Mouse (Mus musculus): ENCODE measurements around the gene 1110008P14Rik.

The 1110008P14Rik gene

GRCm38 (mm10) chr2:32344056-32344455 is 37.7 kb downstream of the 1110008P14Rik start:
- DNase-seq (ENCODE audit: extremely low read depth, insufficient read length, low spot score) = no peak

DNA sequence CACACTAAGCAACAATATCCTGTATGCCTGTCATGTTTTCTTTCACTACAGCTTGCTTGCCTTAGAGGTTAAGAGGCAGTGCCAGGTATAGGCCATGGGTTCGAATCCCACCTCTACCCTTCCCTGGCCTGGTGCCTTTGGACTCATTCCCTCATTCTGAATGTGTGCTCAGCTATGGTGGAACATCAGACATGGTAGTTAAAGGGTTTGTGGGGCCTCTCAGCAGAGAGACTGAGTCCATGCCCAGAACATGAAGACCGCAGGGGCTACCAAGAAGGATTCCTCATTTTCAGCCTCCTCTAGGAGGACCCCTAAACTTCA is 38.4 kb downstream of the 1110008P14Rik start:
- no peak for DNase-seq (ENCODE audit: extremely low read depth, insufficient read length, low spot score)

DNA sequence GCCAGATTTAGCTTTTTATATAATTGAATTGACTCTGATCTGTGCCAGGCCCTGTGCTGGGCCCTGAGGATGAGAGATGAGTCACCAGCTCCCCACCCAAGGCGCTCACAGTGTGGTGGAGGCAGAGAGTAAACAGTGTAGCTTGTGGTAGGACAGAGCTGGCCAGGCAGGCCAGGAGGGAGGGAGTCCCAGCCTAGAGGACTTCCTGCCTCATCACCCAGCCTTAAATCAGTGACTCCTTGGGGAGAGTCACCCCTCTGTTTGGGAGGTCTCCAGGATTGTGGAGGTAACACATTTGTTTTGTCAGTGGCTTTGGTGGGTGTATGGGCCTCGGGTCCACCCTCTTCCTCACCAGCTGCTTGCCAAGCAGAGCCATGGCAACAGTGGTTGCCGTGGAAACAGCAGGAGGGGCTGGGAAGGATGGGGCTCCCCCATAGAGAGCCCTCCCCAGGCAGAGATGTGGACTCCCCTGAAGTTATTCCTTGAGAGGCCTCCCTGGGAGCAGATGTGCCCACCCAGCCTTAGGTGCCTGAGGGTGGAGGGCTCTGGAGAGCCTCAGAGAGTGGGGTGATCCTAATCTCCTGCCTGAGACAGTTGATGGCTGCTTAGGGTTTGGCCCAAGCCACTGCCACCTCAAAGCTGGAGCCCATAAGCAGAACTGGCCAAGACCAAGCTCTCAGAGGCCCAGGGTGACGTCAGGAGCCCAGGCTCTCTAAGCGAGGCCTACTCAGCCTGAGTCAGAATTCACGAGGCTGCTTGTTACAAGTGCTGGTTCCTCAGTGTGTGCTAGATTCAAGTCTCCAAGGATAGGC is 39.0 kb downstream of the 1110008P14Rik start:
- peak; percentile 89 for DNase-seq (ENCODE audit: extremely low read depth, insufficient read length, low spot score)

DNA sequence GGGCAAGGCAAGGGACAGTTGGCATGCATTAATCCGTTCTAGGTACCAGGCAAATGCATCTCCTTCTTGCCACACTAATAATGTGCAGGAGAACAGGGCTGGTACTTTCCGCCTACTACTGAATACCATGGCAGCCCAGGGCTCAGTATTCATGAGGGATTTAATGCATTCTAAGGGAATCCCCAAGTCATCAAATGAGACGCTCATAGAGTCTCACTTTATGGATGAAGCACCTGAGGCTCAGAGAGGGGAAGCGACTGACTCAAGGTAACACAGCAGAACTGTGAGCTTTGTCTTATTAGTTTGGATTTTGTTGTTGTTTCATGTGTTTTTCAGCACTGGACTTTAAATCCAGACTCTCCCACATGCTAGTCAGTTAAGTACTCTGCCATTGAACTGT is 39.7 kb downstream of the 1110008P14Rik start:
- DNase-seq (ENCODE audit: extremely low read depth, insufficient read length, low spot score) = no peak

DNA sequence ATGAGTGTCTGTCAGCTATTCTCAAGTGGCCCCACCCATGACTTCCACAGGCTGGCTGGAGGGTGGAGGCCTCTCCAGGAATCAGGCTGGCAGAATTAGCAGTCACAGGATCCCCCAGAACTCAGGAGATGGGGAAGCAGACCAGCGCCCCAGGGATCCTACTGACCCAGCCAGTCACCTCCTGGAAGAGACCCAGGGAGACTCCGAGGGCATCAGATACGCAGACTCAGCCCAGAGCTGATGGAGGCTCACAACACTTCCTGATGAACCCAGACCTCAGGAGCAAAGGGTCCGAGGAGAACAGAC is 40.2 kb downstream of the 1110008P14Rik start:
- DNase-seq (ENCODE audit: extremely low read depth, insufficient read length, low spot score) = peak; percentile 48

GRCm38 (mm10) chr2:32340836-32341633 is 40.7 kb downstream of the 1110008P14Rik start:
- DNase-seq (ENCODE audit: extremely low read depth, insufficient read length, low spot score) = peak; percentile 26

DNA sequence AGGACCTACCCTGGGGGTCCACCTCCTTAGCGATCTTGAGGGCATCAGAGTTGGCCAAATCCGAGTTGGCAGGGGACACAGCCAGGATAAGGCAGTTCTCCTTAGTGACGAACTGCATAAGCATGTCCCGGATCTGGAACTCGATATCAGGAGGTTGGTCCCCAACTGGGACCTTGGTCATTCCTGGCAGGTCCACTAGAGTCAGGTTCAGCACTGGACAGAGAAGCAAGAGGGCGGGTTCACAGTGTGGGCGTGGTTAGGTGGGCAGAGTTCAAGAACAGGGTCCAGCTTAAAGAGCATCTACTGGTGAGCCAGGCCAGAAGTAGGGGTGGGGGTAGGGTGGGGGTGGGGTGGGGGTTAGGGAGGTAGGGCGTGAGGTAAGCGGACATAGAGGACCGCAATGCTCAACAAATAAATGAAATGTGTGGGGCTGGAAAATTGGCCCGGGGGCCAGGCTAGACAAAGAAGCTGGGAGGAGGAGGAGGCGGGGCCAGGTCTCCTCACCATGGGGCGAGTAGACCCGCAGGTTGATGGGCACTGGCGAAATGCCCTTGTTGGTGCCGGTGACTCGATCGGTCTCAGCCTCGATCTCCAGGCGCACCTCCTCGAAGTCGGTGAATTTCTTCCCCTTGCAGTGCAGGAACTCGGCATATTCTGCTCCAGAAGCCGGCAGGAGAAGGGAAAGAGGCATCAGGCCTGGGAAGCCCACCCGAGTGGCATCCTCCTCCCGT is 41.7 kb downstream of the 1110008P14Rik start:
- no peak for DNase-seq (ENCODE audit: extremely low read depth, insufficient read length, low spot score)

DNA sequence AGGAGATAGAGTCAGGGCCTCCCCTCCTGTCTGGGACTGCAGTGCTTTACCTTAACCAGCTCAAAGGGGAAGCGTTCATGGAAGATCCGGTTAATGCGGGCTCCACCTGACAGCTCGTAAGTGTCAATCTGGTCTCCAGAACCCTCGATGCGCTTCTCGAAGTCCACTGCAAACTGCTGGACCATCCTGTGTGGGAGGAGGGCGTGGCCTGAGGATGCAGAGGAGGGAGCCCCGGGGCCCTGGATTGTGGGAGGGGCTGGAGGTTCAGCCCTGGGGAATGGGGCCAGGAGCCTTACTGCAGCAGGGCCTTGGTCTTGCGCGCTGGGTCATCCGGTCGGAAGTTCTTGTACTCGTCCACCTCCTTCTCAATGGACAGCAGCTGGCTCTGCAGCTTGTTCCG is 45.9 kb downstream of the 1110008P14Rik start:
- DNase-seq (ENCODE audit: extremely low read depth, insufficient read length, low spot score) = no peak

DNA sequence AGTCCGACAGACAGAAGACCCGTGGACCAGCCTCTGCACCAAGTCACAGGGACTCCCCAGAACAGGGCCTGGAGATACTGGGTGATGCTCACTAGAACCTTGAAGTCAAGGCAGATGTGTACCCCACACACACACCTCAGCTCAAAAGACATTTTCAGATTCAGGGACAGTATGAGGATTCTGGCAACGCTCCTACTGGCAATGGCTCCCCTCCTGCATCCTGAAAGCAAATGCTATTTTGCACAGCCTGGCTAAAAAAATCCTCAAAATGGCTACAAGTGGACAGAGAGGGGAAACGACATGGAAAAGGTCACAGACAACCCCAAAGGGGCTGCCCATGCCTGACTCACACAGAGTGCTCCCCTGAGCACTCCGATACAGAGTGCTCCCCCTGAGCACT is 49.6 kb downstream of the 1110008P14Rik start:
- no peak for DNase-seq (ENCODE audit: extremely low read depth, insufficient read length, low spot score)

- no peak for DNase-seq (ENCODE audit: extremely low read depth, insufficient read length, low spot score)
Observed at GRCm38 (mm10) chr2:32329531-32329930, 52.2 kb downstream of the 1110008P14Rik start.

- no peak for DNase-seq (ENCODE audit: extremely low read depth, insufficient read length, low spot score)
Observed at GRCm38 (mm10) chr2:32328911-32329460, 52.8 kb downstream of the 1110008P14Rik start.

- DNase-seq (ENCODE audit: extremely low read depth, insufficient read length, low spot score) = no peak
Observed at GRCm38 (mm10) chr2:32327200-32327599, 54.5 kb downstream of the 1110008P14Rik start.

Data from 3134 (cell line).